Mouse (Mus musculus) hindbrain, embryonic 16.5 days (tissue): ENCODE results near the gene Olfr57. TPM values are rescaled to one million over a fixed set of nuclear protein-coding genes. Genes with fewer than 3 reads are reported as not detected.
"Not testable (repeated sequence)": the region's sequence is repeated elsewhere in the genome, so short reads cannot be mapped to it uniquely, and the experiment has no call there.

Experiments
- ATAC-seq: fragments of 200-750 bp; cut with Nextera tagmentation; 2 replicates; pipeline ENCODE4 v1.8.0; 2017; ENCODE audit warnings: moderate TSS enrichment, moderate library complexity
- H3K27ac ChIP-seq: fragments of 300-500 bp; sonication (generic); 2 replicates; pipeline ENCODE4 v1.5.1; 2014; ENCODE audit warnings: low read depth, mild to moderate bottlenecking, control low read depth, low read length, moderate library complexity
- H3K27me3 ChIP-seq: fragments of 300-500 bp; sonication (generic); replicated peaks from 2 replicates; pipeline ENCODE4 v1.6.1; 2014; ENCODE audit warnings: low read length; ENCODE audit not compliant: control insufficient read depth, insufficient read depth
- H3K36me3 ChIP-seq: fragments of 300-500 bp; sonication (generic); 2 replicates; pipeline ENCODE4 v1.6.1; 2014; ENCODE audit warnings: mild to moderate bottlenecking, low read length, moderate library complexity, mixed read lengths; ENCODE audit not compliant: control insufficient read depth, insufficient read depth
- H3K4me1 ChIP-seq: fragments of 300-500 bp; sonication (generic); 2 replicates; pipeline ENCODE4 v1.6.1; 2014; ENCODE audit warnings: low read depth, low read length; ENCODE audit not compliant: control insufficient read depth, insufficient read depth
- H3K4me2 ChIP-seq: fragments of 300-500 bp; sonication (generic); 2 replicates; pipeline ENCODE4 v1.6.1; 2014; ENCODE audit warnings: mild to moderate bottlenecking, low read length, control low read depth, moderate library complexity
- H3K4me3 ChIP-seq: fragments of 300-500 bp; sonication (generic); 2 replicates; pipeline ENCODE4 v1.5.1; 2014; ENCODE audit warnings: mild to moderate bottlenecking, low read length, control low read depth, moderate library complexity
- H3K9ac ChIP-seq: fragments of 300-500 bp; sonication (generic); 2 replicates; pipeline ENCODE4 v1.6.1; 2014; ENCODE audit warnings: low read depth, mild to moderate bottlenecking, control low read depth, low read length, moderate library complexity
- H3K9me3 ChIP-seq: fragments of 300-500 bp; sonication (generic); 2 replicates; pipeline ENCODE4 v1.6.1; 2014; ENCODE audit warnings: mild to moderate bottlenecking, low read length, moderate library complexity; ENCODE audit not compliant: control insufficient read depth
- WGBS: fragments of 180-500 bp; shearing (Covaris S2); extraction: QIAGEN DNeasy Blood & Tissue Kit; methylation state at CpG from one replicate; pipeline ENCODE4 v1.1.7; 2014; 5-methylcytosine and 5-hydroxymethylcytosine counted together
- polyA plus RNA-seq: library from polyadenylated mRNA; unstranded; fragments of >200 nt; fragmentation: Nextera tagmentation; extraction: Ambion mirVana; gene quantifications from 2 replicates; pipeline ENCODE4 v1.2.1, GENCODE M21; 2015

Gene Olfr57
- 0.31 and 0.45 TPM in 2 replicates for polyA plus RNA-seq

DNA sequence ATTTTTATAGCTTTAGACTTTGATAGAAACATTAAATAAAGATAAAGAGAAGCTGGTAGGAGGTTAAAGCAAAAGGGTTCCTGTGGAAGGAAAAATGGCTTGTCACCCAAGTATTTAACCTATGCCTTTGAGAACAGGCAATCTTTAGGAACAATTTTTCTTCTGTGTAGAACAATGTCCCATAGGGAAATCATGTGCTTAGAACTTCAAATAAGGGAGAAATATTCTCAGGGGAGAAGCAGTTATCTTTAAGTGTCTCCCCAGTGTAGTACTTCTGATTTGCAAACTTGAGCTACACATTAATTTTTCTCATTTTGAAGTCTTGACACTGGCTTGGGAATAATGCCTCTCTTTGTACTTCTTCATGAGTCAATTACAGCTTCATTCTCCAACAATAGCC lies at the start of gene Olfr57:
Olfr57 (plus strand) TSS at position 301 of the 400 bp plus-strand sequence.
- Histone ChIP-seq H3K9me3 (0 out of 2 replicates have a peak, but pooled peaks cover 2% of the 10 kb centered on the region), H3K27me3 (no peaks in the 10 kb centered on the region), H3K27ac (no peak within 1 kb of the TSS), H3K4me1 (no peaks in the 10 kb centered on the region), H3K9ac (no peak within 1 kb of the TSS), H3K4me3 (no peak within 1 kb of the TSS), H3K4me2 (no peak within 1 kb of the TSS), H3K36me3 (no peaks in the 10 kb centered on the region)
- ATAC-seq, result no peak

DNA sequence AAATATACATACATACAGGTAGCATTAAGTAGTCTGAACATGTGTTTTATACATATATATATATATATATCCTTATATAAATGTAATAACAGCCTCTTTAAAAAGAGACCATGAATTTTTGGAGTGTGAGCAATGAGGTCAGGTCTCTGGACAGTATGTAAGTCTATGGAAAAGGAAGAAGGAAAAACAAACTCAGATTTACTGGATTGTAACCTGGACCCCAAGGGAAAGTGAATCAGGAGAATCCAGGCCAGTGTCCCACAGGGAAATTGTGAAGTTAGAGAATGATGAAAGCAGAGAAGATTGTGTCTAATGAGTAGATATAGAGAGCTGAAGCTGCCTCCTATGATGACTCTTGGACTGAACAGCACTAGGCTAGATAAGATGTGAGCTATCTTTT lies 47.8 kb upstream of the Olfr57 start, which contains the start of gene Olfr1352:
Olfr1352 (plus strand) TSS at position 301 of the 400 bp plus-strand sequence.
- Histone ChIP-seq H3K9me3 (no peaks in the 10 kb centered on the region), H3K9ac (no peak within 1 kb of the TSS), H3K4me2 (no peak within 1 kb of the TSS), H3K27ac (no peak within 1 kb of the TSS), H3K27me3 (no peaks in the 10 kb centered on the region), H3K4me1 (no peaks in the 10 kb centered on the region), H3K36me3 (no peaks in the 10 kb centered on the region), H3K4me3 (no peak within 1 kb of the TSS)
- ATAC-seq, result no peak

DNA sequence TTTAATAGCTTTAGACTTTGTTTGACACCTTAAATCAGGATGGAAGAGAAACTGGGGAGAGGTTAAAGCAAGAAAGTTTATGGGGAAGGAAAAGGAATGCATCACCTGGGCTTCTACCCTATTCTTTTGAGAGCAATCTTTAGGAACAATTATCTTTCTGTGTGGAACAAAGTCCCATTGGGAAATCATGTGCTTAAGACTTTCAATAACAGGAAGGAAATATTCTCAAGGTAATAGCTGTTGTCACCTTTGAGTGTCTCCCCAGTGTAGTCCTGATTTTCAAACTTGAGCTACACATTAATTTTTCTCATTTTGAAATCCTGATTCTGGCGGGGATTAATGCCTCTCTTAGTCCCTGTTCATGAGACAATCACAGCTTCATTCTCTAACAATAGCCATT lies 16.4 kb upstream of the Olfr57 start, which contains the start of gene Olfr1351:
Olfr1351 (plus strand) TSS at position 301 of the 400 bp plus-strand sequence.
- Histone ChIP-seq H3K36me3 (no peaks in the 10 kb centered on the region), H3K9me3 (no peaks in the 10 kb centered on the region), H3K4me3 (no peak within 1 kb of the TSS), H3K4me2 (no peak within 1 kb of the TSS), H3K27ac (no peak within 1 kb of the TSS), H3K4me1 (no peaks in the 10 kb centered on the region), H3K9ac (no peak within 1 kb of the TSS), H3K27me3 (no peaks in the 10 kb centered on the region)
- no peak for ATAC-seq
- WGBS, result 84% methylated on average over 1 of the region's 1 CpGs

DNA sequence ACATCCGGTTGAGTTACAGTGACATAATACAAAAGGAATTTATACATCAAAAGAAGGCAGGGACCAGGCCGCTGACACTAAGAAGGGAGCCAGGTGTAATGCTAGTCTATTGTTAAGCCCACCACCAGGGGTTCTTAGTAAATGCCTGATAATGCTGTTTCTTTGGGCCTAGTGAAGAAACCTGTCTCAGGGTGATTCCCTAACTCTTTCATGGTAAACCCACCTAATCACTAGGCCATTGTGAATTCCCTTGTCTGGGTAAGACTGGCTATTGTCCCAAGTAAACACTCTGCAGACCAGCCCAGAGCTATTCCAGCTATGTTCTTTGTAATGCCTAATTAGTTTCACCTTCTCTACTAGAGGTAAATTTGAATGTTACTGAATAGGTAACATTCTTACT lies 13.9 kb downstream of the Olfr57 start:
- H3K36me3 ChIP-seq, ATAC-seq, H3K4me3 ChIP-seq, H3K4me1 ChIP-seq, H3K9ac ChIP-seq, H3K9me3 ChIP-seq, H3K27me3 ChIP-seq, H3K27ac ChIP-seq, H3K4me2 ChIP-seq: not testable (repeated sequence)
- 93% methylated on average over 2 of the region's 2 CpGs for WGBS

DNA sequence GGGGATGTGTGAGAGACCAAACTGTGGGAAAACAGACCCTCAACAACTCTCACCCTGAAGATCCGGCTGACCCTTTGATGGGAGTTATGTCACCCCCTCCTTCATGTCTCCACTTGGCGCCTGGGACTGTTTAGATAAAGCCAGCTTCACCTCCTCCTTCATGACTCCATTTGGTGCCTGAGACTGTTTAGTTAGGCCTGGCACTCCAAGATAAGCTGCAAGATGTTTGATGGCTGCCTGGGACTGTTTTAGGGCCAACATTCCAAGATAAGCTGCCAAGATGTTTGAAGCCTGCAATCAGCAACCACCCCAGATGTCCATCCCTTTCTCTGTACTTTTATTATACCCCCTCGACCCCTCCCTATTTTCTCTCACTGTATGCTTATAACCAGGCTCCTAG lies 28.8 kb downstream of the Olfr57 start:
- not testable (repeated sequence) for H3K27me3 ChIP-seq, H3K9ac ChIP-seq, H3K27ac ChIP-seq, ATAC-seq, H3K4me2 ChIP-seq, H3K4me3 ChIP-seq, H3K4me1 ChIP-seq
- Histone ChIP-seq H3K36me3 (peaks cover 16% of the 10 kb centered on the region), H3K9me3 (peaks cover 14% of the 10 kb centered on the region)
- WGBS, result 97% methylated on average over 3 of the region's 3 CpGs

Other genes with a start within 250 kb of the Olfr57 start
- 32.6 and 37.3 TPM in 2 replicates for gene Slc1a6, start 248.2 kb upstream of the Olfr57 start, polyA plus RNA-seq
- not detected in 2 replicates for gene Olfr1356, start 176.6 kb upstream of the Olfr57 start, polyA plus RNA-seq
- not detected in 2 replicates for gene Olfr1355, start 153.2 kb upstream of the Olfr57 start, polyA plus RNA-seq
- not detected in 2 replicates for gene Olfr1354, start 115.6 kb upstream of the Olfr57 start, polyA plus RNA-seq
- gene Olfr8, start 78.1 kb upstream of the Olfr57 start, polyA plus RNA-seq, result not detected in 2 replicates
- gene Olfr1353, start 65.4 kb upstream of the Olfr57 start, polyA plus RNA-seq, result not detected in 2 replicates
- not detected in 2 replicates for gene Olfr1352, start 47.7 kb upstream of the Olfr57 start, polyA plus RNA-seq
- not detected in 2 replicates for gene Olfr1351, start 16.3 kb upstream of the Olfr57 start, polyA plus RNA-seq
- gene 2610008E11Rik, start 68.9 kb downstream of the Olfr57 start, polyA plus RNA-seq, result 38.5 and 43.5 TPM in 2 replicates
- not detected in 2 replicates for gene Vmn2r80, start 120.0 kb downstream of the Olfr57 start, polyA plus RNA-seq
- not detected in 2 replicates for gene Vmn2r81, start 219.0 kb downstream of the Olfr57 start, polyA plus RNA-seq